Mouse (Mus musculus): Measurements from ENCODE around the gene Selenoi.

GRCm38 (mm10) chr5:30220666-30221065 is 11.7 kb upstream of the Selenoi start:
- TF ChIP-seq EP300 (optimal IDR thresholded peaks at IDR 0.05) (no peak), CTCF (IDR thresholded peaks at IDR 0.05; ENCODE audit: low read depth) (no peak)
